Mouse (Mus musculus) bone marrow, adult 2 months (tissue): ENCODE data around the gene Gm10837. TPM values are rescaled to one million over a fixed set of nuclear protein-coding genes. Genes with fewer than 3 reads are reported as not detected.

Experiments
- H3K27ac ChIP-seq: fragments of 200-500 bp; 2 replicates; pipeline ENCODE4 v1.5.1; 2012; ENCODE audit warnings: low read depth, mild to moderate bottlenecking, control low read depth, inconsistent platforms, low read length; ENCODE audit not compliant: control insufficient read depth, poor library complexity, insufficient read depth
- H3K4me1 ChIP-seq: fragments of 200-500 bp; 2 replicates; pipeline ENCODE4 v1.6.1; 2011; ENCODE audit warnings: low read length; ENCODE audit not compliant: control insufficient read depth, insufficient read depth
- H3K4me3 ChIP-seq: fragments of 200-500 bp; replicated peaks from 2 replicates; pipeline ENCODE3; 2011; ENCODE audit warnings: mild to moderate bottlenecking, low read depth, low read length, control low read depth; ENCODE audit not compliant: control insufficient read depth
- CTCF ChIP-seq: fragments of 200-500 bp; IDR thresholded peaks from 2 replicates; pipeline ENCODE4 v1.5.1; 2011; ENCODE audit warnings: low read length, control low read depth; ENCODE audit not compliant: control insufficient read depth, insufficient read depth
- POLR2A ChIP-seq: fragments of 200-500 bp; IDR thresholded peaks from 2 replicates; pipeline ENCODE4 v1.6.1; 2011; ENCODE audit warnings: low read depth, mild to moderate bottlenecking, control low read depth, low read length, borderline replicate concordance; ENCODE audit not compliant: control insufficient read depth
- WGBS: fragments of 180-500 bp; shearing (Covaris S2); methylation state at CpG from one replicate; pipeline ENCODE4 v1.1.7; 2018; 5-methylcytosine and 5-hydroxymethylcytosine counted together
- polyA plus RNA-seq: library from polyadenylated mRNA; stranded (reverse); fragments of >200 nt; gene quantifications from 2 replicates; pipeline ENCODE4 v1.2.4, GENCODE M21; 2011; ENCODE audit warnings: low replicate concordance; ENCODE audit not compliant: missing spikeins, insufficient read depth, insufficient read length

Gm10837 gene
- polyA plus RNA-seq, 1 experiment, result not detected

- WGBS, result 27% methylated on average over 1 of the region's 1 CpGs
Measured at GRCm38 (mm10) chr14:122513511-122514036, 23.2 kb downstream of the Gm10837 start.

GRCm38 (mm10) chr14:122528475-122528874, 38.1 kb downstream of the Gm10837 start:
- 72% methylated on average over 4 of the region's 4 CpGs for WGBS
- no peaks in the 10 kb centered on the region for H3K4me1 ChIP-seq
- TF ChIP-seq POLR2A, result no peak
- no peak for TF ChIP-seq CTCF
- H3K4me3 ChIP-seq, result no peak overlapping the region
- no peak overlapping the region for H3K27ac ChIP-seq

More at GRCm38 (mm10) chr14:122513511-122514036, 23.2 kb downstream of the Gm10837 start:
- TF ChIP-seq CTCF, result no peak
- TF ChIP-seq POLR2A, result no peak
- Histone ChIP-seq H3K27ac (no peak overlapping the region), H3K4me3 (no peak overlapping the region), H3K4me1 (no peaks in the 10 kb centered on the region)

DNA sequence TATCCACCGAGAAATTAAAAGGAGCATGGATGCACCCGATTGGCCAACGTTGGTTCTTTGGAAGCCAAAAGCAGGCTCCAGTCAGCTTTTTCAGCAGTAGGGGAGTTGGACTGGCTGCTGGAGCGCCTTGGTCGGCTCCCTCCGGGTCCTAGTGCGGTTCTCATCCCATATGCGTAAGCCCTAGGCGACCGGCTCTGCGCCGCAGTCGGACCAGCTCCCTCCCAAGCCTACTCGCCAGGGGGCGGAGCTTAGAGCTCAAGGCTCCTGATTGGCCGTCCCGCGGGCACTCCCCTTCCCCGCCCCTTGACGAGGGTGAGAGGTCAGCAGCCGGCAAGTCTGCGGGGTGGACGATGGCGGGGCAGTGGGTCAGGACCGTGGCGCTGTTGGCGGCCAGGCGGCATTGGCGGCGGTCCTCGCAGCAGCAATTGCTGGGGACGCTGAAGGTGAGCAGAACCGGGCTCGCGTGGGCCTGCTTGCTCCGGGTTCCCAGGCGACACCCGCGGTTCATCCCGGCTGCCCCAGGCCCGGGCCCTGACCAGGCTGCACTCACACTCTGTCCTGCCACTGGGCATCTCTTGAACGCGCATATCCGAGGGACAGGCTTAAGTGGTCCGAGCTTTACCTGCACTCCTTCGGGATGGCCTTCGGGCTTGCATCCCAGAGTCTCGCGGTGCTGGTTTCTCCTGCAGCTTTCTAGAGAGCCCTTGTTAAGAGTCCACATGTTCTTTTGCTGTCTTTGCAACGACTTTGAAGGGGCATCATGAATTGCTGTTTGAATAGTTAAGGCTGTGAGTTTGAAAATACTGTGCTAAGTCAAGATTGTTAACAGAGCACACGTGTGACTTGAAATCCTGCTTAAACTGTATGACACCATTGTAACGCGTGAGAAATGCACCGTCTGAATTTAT, 43.9 kb downstream of the Gm10837 start, which contains the start of gene Pcca:
TSS of gene Pcca (plus strand) at position 308 of the 908 bp plus-strand sequence.
- H3K27ac ChIP-seq, result no peak within 1 kb of the TSS; the same call in 1 of the 2 replicates

GRCm38 (mm10) chr14:122535986-122536385, 45.6 kb downstream of the Gm10837 start:
- Histone ChIP-seq H3K4me3 (no peak overlapping the region), H3K4me1 (no peaks in the 10 kb centered on the region; the same call in 1 of the 2 replicates), H3K27ac (no peak overlapping the region)
- no peak for TF ChIP-seq POLR2A
- TF ChIP-seq CTCF, result no peak
- WGBS, result 76% methylated on average over 1 of the region's 1 CpGs

More for the DNA sequence above, 43.9 kb downstream of the Gm10837 start, which contains the start of gene Pcca:
- 2% methylated on average over 54 of the region's 54 CpGs for WGBS
- no peaks in the 10 kb centered on the region; the same call in 1 of the 2 replicates for H3K4me1 ChIP-seq
- peak within 1 kb of the TSS; percentile 90 for H3K4me3 ChIP-seq
- TF ChIP-seq POLR2A (peak; percentile 45; the same call in 1 of the 2 replicates), CTCF (no peak)

Other genes with a start within 250 kb of the Gm10837 start
- gene Gm5089, start 39.5 kb upstream of the Gm10837 start, polyA plus RNA-seq, result not detected in 2 replicates
- gene Zic5, start 24.9 kb upstream of the Gm10837 start, polyA plus RNA-seq, result 0.72 TPM in 1 of 2 replicates, not detected in the other
- 2.7 TPM in 1 of 2 replicates, not detected in the other for gene Zic2, start 15.2 kb upstream of the Gm10837 start, polyA plus RNA-seq
- 7.7 and 24.8 TPM in 2 replicates for gene Pcca, start 43.7 kb downstream of the Gm10837 start, polyA plus RNA-seq